Mouse (Mus musculus) hindbrain, embryonic 13.5 days (tissue): ENCODE data around the gene Pkd1l1. TPM values are rescaled to one million over a fixed set of nuclear protein-coding genes. Genes with fewer than 3 reads are reported as not detected.

Source experiments
- ATAC-seq: fragments of 200-750 bp; cut with Nextera tagmentation; 2 replicates; pipeline ENCODE4 v1.8.0; 2017; ENCODE audit warnings: moderate TSS enrichment; ENCODE audit not compliant: low FRiP score
- H3K27ac ChIP-seq: fragments of 300-500 bp; sonication (generic); 2 replicates; pipeline ENCODE4 v1.5.1; 2015; ENCODE audit warnings: inconsistent platforms, mild to moderate bottlenecking, moderate library complexity
- H3K27me3 ChIP-seq: fragments of 300-500 bp; sonication (generic); 2 replicates; pipeline ENCODE4 v1.6.1; 2015; ENCODE audit warnings: mild to moderate bottlenecking, inconsistent platforms
- H3K36me3 ChIP-seq: fragments of 300-500 bp; sonication (generic); 2 replicates; pipeline ENCODE4 v1.6.1; 2015; ENCODE audit warnings: mild to moderate bottlenecking, inconsistent platforms
- H3K4me1 ChIP-seq: fragments of 300-500 bp; sonication (generic); replicated peaks from 2 replicates; pipeline ENCODE4 v1.6.1; 2015; ENCODE audit warnings: inconsistent platforms
- H3K4me2 ChIP-seq: fragments of 300-500 bp; sonication (generic); 2 replicates; pipeline ENCODE4 v1.6.1; 2015; ENCODE audit warnings: inconsistent platforms, mild to moderate bottlenecking, moderate library complexity
- H3K4me3 ChIP-seq: fragments of 300-500 bp; sonication (generic); 2 replicates; pipeline ENCODE4 v1.5.1; 2015; ENCODE audit warnings: mild to moderate bottlenecking, inconsistent platforms
- H3K9ac ChIP-seq: fragments of 300-500 bp; sonication (generic); 2 replicates; pipeline ENCODE4 v1.6.1; 2015; ENCODE audit warnings: mild to moderate bottlenecking, inconsistent platforms
- H3K9me3 ChIP-seq: fragments of 300-500 bp; sonication (generic); 2 replicates; pipeline ENCODE4 v1.6.1; 2016; ENCODE audit warnings: inconsistent platforms
- WGBS: fragments of 180-500 bp; shearing (Covaris S2); methylation state at CpG from one replicate; pipeline ENCODE4 v1.1.7; 2015; 5-methylcytosine and 5-hydroxymethylcytosine counted together
- polyA plus RNA-seq: library from polyadenylated mRNA; unstranded; fragments of >200 nt; fragmentation: Nextera tagmentation; extraction: Ambion mirVana; gene quantifications from 2 replicates; pipeline ENCODE4 v1.2.1, GENCODE M21; 2015

Pkd1l1 gene
- polyA plus RNA-seq, 1 experiment from 2014 or later = 0.08 TPM

- no peaks in the 10 kb centered on the region for H3K27me3 ChIP-seq
- no peaks in the 10 kb centered on the region for H3K9me3 ChIP-seq
- no peak overlapping the region for H3K27ac ChIP-seq
- no peak overlapping the region for H3K4me2 ChIP-seq
- 92% methylated on average over 1 of the region's 1 CpGs for WGBS
- H3K4me3 ChIP-seq = no peak overlapping the region
- H3K4me1 ChIP-seq = no peaks in the 10 kb centered on the region
- no peaks in the 10 kb centered on the region for H3K36me3 ChIP-seq
- ATAC-seq = no peak
- H3K9ac ChIP-seq = no peak overlapping the region
These were observed 163.4 kb downstream of the Pkd1l1 start for GRCm38 (mm10) chr11:8809644-8810043.

GRCm38 (mm10) chr11:8807009-8807408 is 166.1 kb downstream of the Pkd1l1 start:
- 84% methylated on average over 4 of the region's 4 CpGs for WGBS
- H3K9me3 ChIP-seq = no peaks in the 10 kb centered on the region

GRCm38 (mm10) chr11:8804178-8804577 is 168.9 kb downstream of the Pkd1l1 start:
- no peak overlapping the region for H3K27ac ChIP-seq
- ATAC-seq = peak; percentile 80
- WGBS = 82% methylated on average over 3 of the region's 3 CpGs
- H3K4me3 ChIP-seq = no peak overlapping the region
- H3K4me1 ChIP-seq = no peaks in the 10 kb centered on the region
- H3K9me3 ChIP-seq = no peaks in the 10 kb centered on the region
- H3K36me3 ChIP-seq = no peaks in the 10 kb centered on the region
- no peaks in the 10 kb centered on the region for H3K27me3 ChIP-seq
- H3K9ac ChIP-seq = no peak overlapping the region
- no peak overlapping the region for H3K4me2 ChIP-seq

More at GRCm38 (mm10) chr11:8807009-8807408, 166.1 kb downstream of the Pkd1l1 start:
- Histone ChIP-seq H3K27ac (no peak overlapping the region), H3K4me3 (no peak overlapping the region), H3K4me1 (no peaks in the 10 kb centered on the region), H3K27me3 (no peaks in the 10 kb centered on the region), H3K4me2 (no peak overlapping the region), H3K9ac (no peak overlapping the region), H3K36me3 (no peaks in the 10 kb centered on the region)
- ATAC-seq = no peak

GRCm38 (mm10) chr11:8797486-8797885 is 175.6 kb downstream of the Pkd1l1 start:
- no peak for ATAC-seq
- 76% methylated on average over 5 of the region's 5 CpGs for WGBS
- Histone ChIP-seq H3K27ac (no peak overlapping the region), H3K9me3 (no peaks in the 10 kb centered on the region), H3K4me2 (no peak overlapping the region), H3K4me1 (no peaks in the 10 kb centered on the region), H3K27me3 (no peaks in the 10 kb centered on the region), H3K4me3 (no peak overlapping the region), H3K36me3 (no peaks in the 10 kb centered on the region), H3K9ac (no peak overlapping the region)

- no peaks in the 10 kb centered on the region for H3K4me1 ChIP-seq
- H3K9ac ChIP-seq = no peak overlapping the region
- no peak overlapping the region for H3K27ac ChIP-seq
- 94% methylated on average over 3 of the region's 3 CpGs for WGBS
- no peaks in the 10 kb centered on the region for H3K36me3 ChIP-seq
- ATAC-seq = no peak
- no peak overlapping the region for H3K4me2 ChIP-seq
- no peaks in the 10 kb centered on the region for H3K9me3 ChIP-seq
- no peak overlapping the region for H3K4me3 ChIP-seq
- H3K27me3 ChIP-seq = no peaks in the 10 kb centered on the region
These were observed 178.0 kb downstream of the Pkd1l1 start for GRCm38 (mm10) chr11:8795031-8795430.

GRCm38 (mm10) chr11:8792146-8792545 is 180.9 kb downstream of the Pkd1l1 start:
- no peaks in the 10 kb centered on the region for H3K9me3 ChIP-seq
- H3K27ac ChIP-seq = no peak overlapping the region
- 91% methylated on average over 2 of the region's 2 CpGs for WGBS
- no peak overlapping the region for H3K4me3 ChIP-seq
- no peaks in the 10 kb centered on the region for H3K4me1 ChIP-seq
- H3K36me3 ChIP-seq = no peaks in the 10 kb centered on the region
- no peaks in the 10 kb centered on the region for H3K27me3 ChIP-seq
- ATAC-seq = no peak
- no peak overlapping the region for H3K9ac ChIP-seq
- no peak overlapping the region for H3K4me2 ChIP-seq

GRCm38 (mm10) chr11:8789186-8789585 is 183.9 kb downstream of the Pkd1l1 start:
- WGBS = 78% methylated on average over 5 of the region's 5 CpGs
- no peak overlapping the region for H3K4me2 ChIP-seq
- no peaks in the 10 kb centered on the region for H3K36me3 ChIP-seq
- no peak overlapping the region for H3K27ac ChIP-seq
- H3K9ac ChIP-seq = no peak overlapping the region
- no peak for ATAC-seq
- no peaks in the 10 kb centered on the region for H3K9me3 ChIP-seq
- no peak overlapping the region for H3K4me3 ChIP-seq
- no peaks in the 10 kb centered on the region for H3K27me3 ChIP-seq
- no peaks in the 10 kb centered on the region for H3K4me1 ChIP-seq

- ATAC-seq = no peak
- Histone ChIP-seq H3K27ac (no peak overlapping the region), H3K4me3 (no peak overlapping the region), H3K27me3 (no peaks in the 10 kb centered on the region), H3K36me3 (no peaks in the 10 kb centered on the region), H3K4me2 (no peak overlapping the region), H3K4me1 (no peaks in the 10 kb centered on the region), H3K9me3 (no peaks in the 10 kb centered on the region), H3K9ac (no peak overlapping the region)
- WGBS = 92% methylated on average over 3 of the region's 3 CpGs
These were observed 185.5 kb downstream of the Pkd1l1 start for GRCm38 (mm10) chr11:8787604-8788003.

- Histone ChIP-seq H3K4me1 (no peaks in the 10 kb centered on the region), H3K9me3 (no peaks in the 10 kb centered on the region), H3K36me3 (no peaks in the 10 kb centered on the region), H3K27ac (no peak overlapping the region), H3K4me3 (no peak overlapping the region), H3K4me2 (no peak overlapping the region), H3K9ac (no peak overlapping the region), H3K27me3 (no peaks in the 10 kb centered on the region)
- WGBS = 82% methylated on average over 4 of the region's 4 CpGs
- no peak for ATAC-seq
These were observed 188.7 kb downstream of the Pkd1l1 start for GRCm38 (mm10) chr11:8784413-8784812.

- ATAC-seq = no peak
- H3K4me3 ChIP-seq = no peak overlapping the region
- H3K4me1 ChIP-seq = no peaks in the 10 kb centered on the region
- no peaks in the 10 kb centered on the region for H3K9me3 ChIP-seq
- no peak overlapping the region for H3K9ac ChIP-seq
- H3K4me2 ChIP-seq = no peak overlapping the region
- H3K27ac ChIP-seq = no peak overlapping the region
- WGBS = 81% methylated on average over 3 of the region's 3 CpGs
- H3K27me3 ChIP-seq = no peaks in the 10 kb centered on the region
- H3K36me3 ChIP-seq = no peaks in the 10 kb centered on the region
These were observed 191.0 kb downstream of the Pkd1l1 start for GRCm38 (mm10) chr11:8782141-8782465.

GRCm38 (mm10) chr11:8781308-8782140 is 191.5 kb downstream of the Pkd1l1 start:
- H3K27ac ChIP-seq = no peak overlapping the region
- ATAC-seq = 0 out of 2 replicates have a peak, but pooled peaks have one; percentile 36

GRCm38 (mm10) chr11:8779427-8779826 is 193.6 kb downstream of the Pkd1l1 start:
- no peak overlapping the region for H3K27ac ChIP-seq
- H3K9me3 ChIP-seq = no peaks in the 10 kb centered on the region
- no peak overlapping the region for H3K9ac ChIP-seq
- 49% methylated on average over 3 of the region's 3 CpGs for WGBS
- H3K4me3 ChIP-seq = no peak overlapping the region
- ATAC-seq = no peak
- no peaks in the 10 kb centered on the region for H3K36me3 ChIP-seq
- H3K4me1 ChIP-seq = no peaks in the 10 kb centered on the region
- no peaks in the 10 kb centered on the region for H3K27me3 ChIP-seq
- no peak overlapping the region for H3K4me2 ChIP-seq

More at GRCm38 (mm10) chr11:8781308-8782140, 191.5 kb downstream of the Pkd1l1 start:
- Histone ChIP-seq H3K4me1 (no peaks in the 10 kb centered on the region), H3K4me2 (no peak overlapping the region), H3K27me3 (no peaks in the 10 kb centered on the region), H3K9me3 (no peaks in the 10 kb centered on the region), H3K9ac (no peak overlapping the region), H3K4me3 (no peak overlapping the region), H3K36me3 (no peaks in the 10 kb centered on the region)
- 72% methylated on average over 10 of the region's 10 CpGs for WGBS
